Mouse (Mus musculus) mature B cell (primary cell): Measurements from ENCODE around the gene Drap1.

Source experiments
- in situ Hi-C: fragments of 300-500 bp; cut with MboI; formaldehyde crosslinking; loops from 2 replicates; pipeline ENCODE4 v1.14.3; 2019

Gene Drap1

DNA sequence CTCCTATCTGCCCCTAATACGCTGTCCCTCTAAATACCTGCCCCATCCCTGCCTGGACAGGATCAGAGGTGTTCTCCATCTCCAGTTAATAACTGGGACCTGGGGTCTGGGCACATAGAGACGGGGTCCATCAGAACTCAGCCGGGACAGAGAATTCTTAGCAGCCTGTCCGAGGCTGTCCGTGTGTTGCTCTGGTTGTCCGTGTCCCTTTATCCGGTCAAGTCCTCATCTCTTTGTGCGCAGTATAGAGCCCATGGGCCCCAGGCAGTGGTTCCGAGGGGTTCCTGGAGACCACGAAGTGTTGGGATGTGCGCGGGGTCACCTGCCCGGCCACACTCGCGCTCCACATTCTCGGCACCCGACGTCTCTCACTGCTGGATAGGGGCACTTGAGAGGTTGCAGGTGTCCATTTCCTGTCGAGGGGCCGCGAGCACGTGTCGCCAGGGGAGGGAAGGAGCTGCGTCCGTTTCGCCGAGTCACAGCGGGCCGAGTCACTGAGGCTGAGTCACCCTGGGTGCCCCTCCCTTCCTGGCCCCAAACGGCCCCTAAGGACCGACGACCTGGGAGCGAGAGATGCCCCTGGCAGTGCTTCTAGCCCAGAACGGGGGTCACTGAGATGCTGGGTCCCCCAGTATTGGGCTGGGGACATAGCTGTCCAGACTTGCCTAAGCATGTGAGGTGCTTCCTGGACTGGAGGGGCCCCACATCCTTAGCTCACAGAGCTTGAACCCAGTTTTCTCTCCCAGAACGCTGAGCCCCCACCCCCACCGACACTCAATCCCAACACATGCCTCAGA is 23.8 kb upstream of the Drap1 start:
- in situ Hi-C loops = no loop called here

- in situ Hi-C loops = no loop called here
These were observed 23.0 kb upstream of the Drap1 start, which contains the start of gene Fosl1 for GRCm38 (mm10) chr19:5447515-5448353. Fosl1 (plus strand) TSS chr19:5447547.

DNA sequence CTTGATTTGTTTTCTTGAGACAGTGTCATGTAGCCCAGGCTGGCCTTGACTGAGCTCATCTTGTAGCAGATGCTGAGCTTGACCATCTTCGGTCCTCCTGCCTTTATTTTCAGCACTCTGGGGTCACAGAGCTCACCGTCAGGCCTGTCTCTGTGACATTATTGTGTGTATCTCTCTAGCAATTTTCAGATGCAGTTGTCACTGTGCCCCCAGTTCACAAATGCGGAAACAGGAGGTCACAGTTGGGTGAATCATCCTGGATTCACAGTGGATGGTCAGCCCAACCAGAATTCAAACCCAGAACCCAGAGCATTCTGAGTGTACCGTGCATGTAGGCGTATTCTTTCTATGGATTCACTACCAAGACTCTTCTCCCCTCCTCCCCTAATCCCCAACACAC is 21.0 kb upstream of the Drap1 start:
- in situ Hi-C loops = no loop called here

DNA sequence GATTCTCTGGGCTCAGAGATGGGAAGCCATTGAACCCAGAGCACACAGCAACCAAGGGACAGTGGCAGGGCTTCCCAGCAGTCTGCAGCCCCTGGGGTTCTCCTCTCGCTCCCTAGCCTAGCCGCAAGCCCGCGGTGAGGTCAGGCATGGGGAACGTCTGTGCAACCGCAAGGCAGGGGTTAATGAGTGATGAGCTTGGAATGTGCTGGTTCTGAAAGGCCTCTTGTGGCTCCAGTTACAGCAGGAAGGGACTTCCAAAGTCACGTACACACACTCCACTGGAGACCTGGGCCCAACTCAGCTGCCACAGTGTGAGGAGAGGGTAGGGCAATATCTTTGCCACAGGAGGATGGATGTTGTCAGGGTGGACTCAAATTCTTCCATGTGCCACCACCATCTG is 20.2 kb upstream of the Drap1 start:
- in situ Hi-C loops = no loop called here

GRCm38 (mm10) chr19:5444371-5444908 is 19.7 kb upstream of the Drap1 start:
- in situ Hi-C loops = no loop called here

- in situ Hi-C loops = no loop called here
These were observed 9.2 kb upstream of the Drap1 start for GRCm38 (mm10) chr19:5433951-5434350.

DNA sequence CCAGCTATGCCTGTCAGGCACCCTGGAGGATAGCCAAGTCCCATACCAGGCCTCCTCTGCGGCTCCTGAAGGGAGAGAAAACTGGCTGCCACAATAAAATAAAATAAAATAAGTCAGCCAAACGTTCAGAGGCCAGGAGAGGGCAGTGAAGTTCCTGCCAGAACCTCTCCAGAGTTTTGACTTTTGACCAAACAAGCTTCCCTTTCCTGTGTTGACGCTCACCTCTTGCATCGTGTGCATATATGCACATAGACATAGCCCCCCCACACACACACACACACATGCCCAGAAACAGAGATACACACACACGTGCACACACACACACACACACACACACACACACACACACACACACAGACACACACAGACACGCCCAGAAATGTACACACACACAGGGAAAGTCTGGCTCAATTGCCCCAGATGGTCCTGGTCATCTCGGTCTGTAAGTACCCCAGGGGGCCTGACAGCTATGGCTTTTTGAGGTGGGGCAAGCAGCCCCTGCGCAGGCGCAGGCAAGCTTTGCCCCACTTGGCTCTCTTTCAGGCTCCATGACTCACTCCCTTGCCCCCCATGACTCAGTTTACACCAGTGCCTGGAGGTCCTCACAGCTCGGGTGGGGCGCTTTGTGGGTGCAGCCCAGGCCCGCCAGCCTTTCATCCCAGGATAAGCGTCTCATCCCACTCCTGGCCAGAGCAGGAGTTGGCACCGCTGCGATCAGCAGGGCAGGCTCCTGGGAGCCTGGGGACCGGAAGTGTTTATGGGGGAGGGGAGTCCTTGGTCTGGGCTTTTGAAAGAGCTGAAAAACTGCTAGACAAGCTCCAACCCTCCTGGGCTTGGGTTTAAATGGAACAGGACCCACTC is 8.4 kb upstream of the Drap1 start:
- in situ Hi-C loops = no loop called here

DNA sequence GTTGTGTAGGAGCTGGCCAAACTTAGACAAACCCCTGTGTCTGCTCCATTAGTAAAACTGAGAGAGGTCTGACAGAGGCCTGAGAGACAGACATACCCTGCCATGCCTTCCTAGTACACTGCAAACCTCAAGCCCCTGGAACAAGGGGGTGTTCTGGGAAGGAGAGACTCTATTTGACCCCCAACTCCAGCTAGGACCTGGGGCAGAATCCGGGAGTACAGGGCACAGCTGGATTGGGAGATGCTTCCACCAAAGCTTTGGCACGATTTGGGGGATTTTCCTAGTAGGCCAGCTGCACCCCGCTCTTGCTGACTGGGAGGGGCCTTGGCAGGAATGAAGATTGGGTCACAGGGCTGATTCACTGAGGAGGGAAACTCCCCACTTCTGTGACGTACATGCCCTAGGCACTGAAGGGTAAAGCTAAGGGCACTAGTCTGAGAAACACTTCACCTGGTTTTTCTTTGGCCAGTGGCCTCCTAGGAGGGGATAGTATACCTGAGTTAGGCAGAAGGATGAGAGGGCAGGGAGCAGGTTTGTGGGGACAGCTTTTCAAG is 7.2 kb upstream of the Drap1 start:
- in situ Hi-C loops = no loop called here

DNA sequence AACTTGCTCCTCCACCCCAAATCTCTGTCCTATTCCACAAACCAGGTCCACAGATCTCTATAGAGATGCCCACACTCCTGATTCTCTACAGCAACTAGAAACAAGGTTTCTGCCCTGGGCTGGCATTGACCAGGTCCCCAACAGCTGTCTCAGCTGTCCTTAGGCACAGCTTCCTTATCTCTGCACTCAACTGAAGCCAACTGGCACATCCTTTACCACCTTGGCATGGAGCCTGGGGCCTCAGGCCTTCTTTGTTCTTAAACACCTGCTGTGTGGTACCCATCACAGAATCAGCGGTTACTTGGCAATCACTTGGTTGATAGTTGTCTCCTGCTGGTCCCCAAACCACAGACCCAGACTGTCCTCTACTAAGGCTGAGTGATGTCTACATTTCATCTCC is 5.6 kb upstream of the Drap1 start:
- in situ Hi-C loops = no loop called here

- in situ Hi-C loops = no loop called here
These were observed 5.0 kb upstream of the Drap1 start for GRCm38 (mm10) chr19:5429806-5430205.

DNA sequence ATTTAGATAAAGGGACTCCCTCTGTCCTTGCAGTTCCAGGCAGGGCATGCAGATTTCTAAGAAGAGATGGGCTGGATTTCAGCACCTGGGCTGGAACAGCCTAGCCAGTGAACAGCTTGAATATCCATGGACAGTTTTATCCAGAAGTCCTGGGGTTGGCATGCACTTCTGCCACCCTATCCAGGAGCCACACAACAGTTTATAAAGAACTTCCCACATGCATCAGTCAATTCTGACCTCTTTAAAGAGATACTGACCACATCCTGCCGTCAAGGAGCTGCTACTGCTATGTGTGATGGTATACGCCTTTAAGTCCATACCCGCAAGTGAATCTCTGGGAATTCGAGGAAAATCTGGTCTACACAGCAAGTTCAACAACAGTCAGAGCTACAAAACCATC is 4.4 kb upstream of the Drap1 start:
- in situ Hi-C loops = no loop called here

DNA sequence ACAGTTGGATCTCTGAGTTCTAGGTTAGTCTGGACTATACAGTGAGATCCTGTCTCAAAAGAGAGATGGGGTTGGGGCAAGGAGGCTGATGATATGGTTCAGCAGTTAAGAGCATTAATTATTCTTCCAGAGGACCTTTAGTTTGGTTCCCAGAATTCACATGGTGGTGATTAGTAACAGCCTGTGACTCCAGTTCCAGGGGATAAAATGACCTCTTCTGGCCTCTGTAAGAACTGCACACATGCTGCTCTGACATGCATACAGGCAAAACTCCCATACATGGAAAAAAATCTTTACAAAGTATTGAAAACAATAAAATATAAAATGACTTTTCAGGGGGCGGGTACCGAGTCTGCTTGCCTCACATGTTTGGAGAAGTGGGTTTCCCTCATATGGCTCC is 3.3 kb upstream of the Drap1 start:
- in situ Hi-C loops = no loop called here

GRCm38 (mm10) chr19:5426640-5427290 is 2.0 kb upstream of the Drap1 start:
- in situ Hi-C loops = no loop called here

- in situ Hi-C loops = no loop called here
These were observed 1.3 kb upstream of the Drap1 start for GRCm38 (mm10) chr19:5425906-5426565.

DNA sequence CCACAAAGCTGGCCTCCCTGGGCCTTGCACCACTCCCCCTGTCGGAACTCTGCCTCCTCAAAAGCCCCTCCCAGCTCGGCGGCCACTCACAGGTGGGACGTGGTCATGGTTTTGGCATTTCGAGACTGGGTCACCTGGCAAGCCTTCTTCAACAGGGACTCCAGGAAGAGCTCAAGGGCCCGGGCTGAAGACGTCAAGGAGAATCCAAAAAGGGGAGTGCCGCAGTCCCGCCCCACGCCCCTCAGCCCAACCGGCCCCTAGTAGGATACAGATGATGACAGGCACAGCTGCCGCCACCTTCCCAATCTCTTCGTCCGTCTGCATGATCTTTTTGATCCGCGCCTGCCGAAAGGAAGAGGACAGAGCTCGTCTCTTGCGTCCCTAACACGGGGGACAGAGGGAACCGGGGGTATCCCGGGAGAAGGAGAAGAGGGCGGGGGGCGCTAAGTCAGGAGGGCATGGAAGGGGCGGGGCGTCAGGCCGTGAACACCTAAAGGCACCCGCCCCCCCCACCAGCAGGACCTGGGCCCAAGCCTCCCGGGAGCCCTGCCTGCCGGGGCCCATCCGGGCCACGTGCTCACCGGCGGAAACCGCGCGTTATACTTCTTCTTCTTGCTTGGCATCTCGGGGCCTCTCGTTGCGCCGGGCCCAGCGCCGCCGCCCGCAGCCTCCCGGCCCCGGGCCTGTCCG is 542 bp downstream of the Drap1 start:
- in situ Hi-C loops = no loop called here

DNA sequence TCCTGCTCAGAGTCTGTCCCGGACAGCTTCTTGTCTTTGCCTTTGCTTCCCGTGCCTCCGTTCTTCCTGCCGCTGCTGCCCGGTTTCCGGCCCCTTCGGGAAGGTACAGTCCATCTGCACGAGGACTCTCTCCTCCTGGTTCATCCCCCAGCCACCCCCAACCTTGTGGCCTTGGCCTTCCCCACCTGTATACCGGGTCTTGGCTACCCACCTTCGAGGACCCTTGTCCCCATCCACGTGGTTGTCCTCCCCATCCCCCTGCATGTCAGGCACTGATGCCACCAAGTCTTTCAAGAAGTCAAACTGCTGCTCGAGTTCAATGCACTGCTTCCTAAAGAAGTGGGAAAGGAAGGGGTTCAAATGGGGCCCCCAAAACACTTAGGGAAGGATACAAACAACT is 1.2 kb downstream of the Drap1 start:
- in situ Hi-C loops = no loop called here

DNA sequence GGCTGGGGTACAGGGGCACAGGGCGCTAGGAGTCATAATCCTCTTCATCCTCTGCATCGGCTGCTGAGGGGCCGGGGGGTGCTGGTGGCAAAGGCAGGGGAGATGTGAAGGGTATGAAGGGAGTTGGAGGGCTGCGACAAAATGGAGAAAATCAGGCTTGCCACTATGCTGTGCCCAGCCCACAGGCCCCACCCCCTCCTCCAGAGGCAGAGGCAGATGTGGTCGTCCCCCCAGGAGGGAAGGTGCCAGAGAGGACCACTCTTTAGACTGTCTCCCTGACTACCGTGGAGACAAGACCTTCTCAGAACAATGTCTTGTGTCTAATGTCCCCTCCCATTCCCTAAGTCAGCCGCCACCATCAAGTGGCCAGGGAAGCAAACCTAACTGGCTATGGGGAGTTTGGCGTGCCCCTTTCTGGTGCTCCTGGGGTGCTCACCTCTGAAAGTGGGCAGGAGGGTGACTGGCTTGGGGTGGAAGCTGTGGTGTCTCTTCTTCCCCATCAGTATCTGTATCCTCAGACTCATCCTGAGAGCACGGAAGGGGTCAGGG is 1.8 kb downstream of the Drap1 start:
- in situ Hi-C loops = no loop called here

GRCm38 (mm10) chr19:5422267-5422666 is 2.5 kb downstream of the Drap1 start:
- in situ Hi-C loops = no loop called here

DNA sequence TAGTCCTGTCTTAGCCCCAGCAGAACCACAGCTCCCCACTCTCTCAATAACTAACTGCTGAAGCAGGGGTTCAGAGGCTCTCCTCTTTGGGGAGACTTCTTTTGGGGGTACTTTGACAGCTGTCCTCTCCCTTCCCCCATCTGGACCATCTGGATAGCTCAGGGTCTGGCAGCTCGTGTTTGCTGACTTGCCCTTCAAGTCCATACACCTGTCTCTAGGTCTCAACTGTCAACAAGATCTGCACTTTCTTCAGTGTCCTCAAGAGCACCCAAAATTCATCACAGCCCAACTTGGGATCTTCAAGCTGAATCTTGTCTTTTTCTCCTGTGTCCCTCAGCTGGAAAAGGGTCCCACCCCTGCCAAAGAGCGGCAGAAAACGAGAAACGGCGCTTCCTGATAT is 3.0 kb downstream of the Drap1 start:
- in situ Hi-C loops = no loop called here

DNA sequence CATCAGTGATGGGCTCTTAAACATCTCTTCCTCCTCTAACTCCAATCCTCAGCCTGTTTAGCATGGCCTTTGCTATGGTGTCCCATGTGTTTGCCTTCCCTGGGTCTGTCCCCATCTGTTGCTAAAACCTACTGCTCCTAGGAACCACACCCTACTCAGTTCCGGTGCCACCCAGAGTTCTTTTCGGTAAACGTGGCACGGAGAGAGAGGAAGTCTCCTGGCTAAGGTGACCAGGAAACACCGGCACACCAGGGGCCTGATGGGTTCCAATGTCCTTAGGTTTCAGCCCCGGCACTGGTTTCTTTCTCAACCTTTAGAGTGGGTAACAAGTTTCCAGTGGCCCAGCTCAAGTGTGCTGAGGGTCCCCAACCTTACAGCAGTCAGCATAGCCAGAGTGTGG is 4.2 kb downstream of the Drap1 start:
- in situ Hi-C loops = no loop called here
